Mouse (Mus musculus) common myeloid progenitor, adult 5-6 weeks (primary cell): Measurements from ENCODE around the gene Scn4b. TPM values are rescaled to one million over a fixed set of nuclear protein-coding genes. Genes with fewer than 3 reads are reported as not detected.

Source experiments
- ATAC-seq: replicated peaks from 2 replicates; pipeline ENCODE4 v1.8.0; 2016; ENCODE audit warnings: low read depth, mild to moderate bottlenecking, moderate TSS enrichment, inconsistent platforms; ENCODE audit not compliant: poor library complexity, severe bottlenecking
- total RNA-seq: library from RNA; stranded (forward); fragments of 200-1000, 187-1606 nt; gene quantifications from 2 replicates; pipeline ENCODE4 v1.2.3, GENCODE M21; 2017

Gene Scn4b
- total RNA-seq, 1 experiment from 2014 or later = not detected

- ATAC-seq = 0 out of 2 replicates have a peak, but pooled peaks have one; percentile 22
Measured at GRCm38 (mm10) chr9:45122209-45122761, 15.9 kb upstream of the Scn4b start.

- ATAC-seq = no peak
Measured at GRCm38 (mm10) chr9:45125211-45125610, 13.0 kb upstream of the Scn4b start.

- no peak for ATAC-seq
Measured at GRCm38 (mm10) chr9:45126941-45127340, 11.3 kb upstream of the Scn4b start.

GRCm38 (mm10) chr9:45130119-45130518, 8.1 kb upstream of the Scn4b start:
- ATAC-seq = no peak

GRCm38 (mm10) chr9:45133484-45134310, 4.5 kb upstream of the Scn4b start:
- peak; percentile 59 for ATAC-seq

- no peak for ATAC-seq
Measured at GRCm38 (mm10) chr9:45136442-45137169, 1.6 kb upstream of the Scn4b start.

- no peak for ATAC-seq
Measured at GRCm38 (mm10) chr9:45139082-45139481, 887 bp downstream of the Scn4b start.

GRCm38 (mm10) chr9:45140945-45141344, 2.8 kb downstream of the Scn4b start:
- ATAC-seq = no peak

- ATAC-seq = no peak
Measured at GRCm38 (mm10) chr9:45142686-45143085, 4.5 kb downstream of the Scn4b start.

GRCm38 (mm10) chr9:45145533-45146266, 7.5 kb downstream of the Scn4b start:
- ATAC-seq = peak; percentile 20; the same call in 1 of the 2 replicates

GRCm38 (mm10) chr9:45146267-45146597, 8.0 kb downstream of the Scn4b start:
- peak; percentile 76 for ATAC-seq

- ATAC-seq = no peak
Measured at GRCm38 (mm10) chr9:45150933-45151332, 12.7 kb downstream of the Scn4b start.

- no peak for ATAC-seq
Measured at GRCm38 (mm10) chr9:45153361-45153760, 15.2 kb downstream of the Scn4b start.

GRCm38 (mm10) chr9:45167903-45168302, 29.7 kb downstream of the Scn4b start:
- no peak for ATAC-seq

- ATAC-seq = no peak
Measured at GRCm38 (mm10) chr9:45170150-45170549, 32.0 kb downstream of the Scn4b start.

- ATAC-seq = no peak
Measured at GRCm38 (mm10) chr9:45171073-45171610, 32.9 kb downstream of the Scn4b start.

GRCm38 (mm10) chr9:45173475-45173874, 35.3 kb downstream of the Scn4b start:
- ATAC-seq = no peak

- peak; percentile 63 for ATAC-seq
Measured at GRCm38 (mm10) chr9:45179282-45179681, 41.1 kb downstream of the Scn4b start.

- 0 out of 2 replicates have a peak, but pooled peaks have one; percentile 42 for ATAC-seq
Measured at GRCm38 (mm10) chr9:45181770-45182169, 43.6 kb downstream of the Scn4b start, which contains the start of gene BC049352. Gene BC049352, plus strand, starts transcription at chr9:45182007.

GRCm38 (mm10) chr9:45182521-45182920, 44.3 kb downstream of the Scn4b start:
- no peak for ATAC-seq
